Comparison of ENCODE assay signal across 21 mouse cellular contexts in genomic region chr15:63195031-63195430, GRCm38 (mm10).
DNase-seq lines count a peak whose midpoint lies in the region; ATAC-seq and TF ChIP-seq lines count a peak whose summit lies in the region.
"Had no signal": no experiment of that assay in that cellular context is flagged by ENCODE, and none has a peak within 500 bp of the region (broad histone marks: within the 10 kb centered on the region; RNA-seq: fewer than 3 reads in every experiment).

No protein-coding gene starts in this region.

- H3K27me3 ChIP-seq in kidney, embryonic 14.5 days (ENCODE audit: control insufficient read depth, insufficient read depth, low read length), result no peaks in the 10 kb centered on the region
- no peaks in the 10 kb centered on the region for H3K27me3 ChIP-seq in lung, embryonic 15.5 days
- no peaks in the 10 kb centered on the region for H3K27me3 ChIP-seq in lung, embryonic 16.5 days (ENCODE audit: control insufficient read depth, insufficient read depth, low read depth, low read length)
- H3K27me3 ChIP-seq: heart, embryonic 13.5 days; hindbrain, embryonic 15.5 days; intestine, embryonic 15.5 days; limb, embryonic 13.5 days; liver, embryonic 13.5 days had no signal

- 89% methylated on average over 2 of the region's 2 CpGs for WGBS in kidney, embryonic 14.5 days
- WGBS in lung, embryonic 15.5 days, result 57% methylated on average over 2 of the region's 2 CpGs
- WGBS in lung, adult 2 months, result 70% methylated on average over 2 of the region's 2 CpGs
- 39% methylated on average over 2 of the region's 2 CpGs for WGBS in lung, embryonic 16.5 days

- H3K36me3 ChIP-seq in kidney, embryonic 14.5 days (ENCODE audit: control insufficient read depth, insufficient read depth, low read length), result no peaks in the 10 kb centered on the region
- no peaks in the 10 kb centered on the region for H3K36me3 ChIP-seq in lung, embryonic 15.5 days
- H3K36me3 ChIP-seq in lung, embryonic 16.5 days (ENCODE audit: control insufficient read depth, insufficient read depth, low read length), result no peaks in the 10 kb centered on the region
- H3K36me3 ChIP-seq: heart, embryonic 13.5 days; hindbrain, embryonic 15.5 days; intestine, embryonic 15.5 days; limb, embryonic 13.5 days; liver, embryonic 13.5 days had no signal

- DNase-seq in kidney, postnatal 4 days, result no peak
- no peak for DNase-seq in lung, adult 2 months
- DNase-seq in gastrocnemius, postnatal 4 days (ENCODE audit: low spot score in 2 of 2), result no peak
- DNase-seq in yolk sac, embryonic 10.5 days (ENCODE audit: low spot score), result no peak
- DNase-seq: adrenal gland, adult 8-10 months; cerebellum, adult 11-12 months; cerebellum, postnatal 36 days; gastrocnemius, adult 2 months; heart, adult 11 months; liver, embryonic 13.5 days had no signal

- H3K4me2 ChIP-seq in kidney, embryonic 14.5 days (replicated peaks; ENCODE audit: low read depth, low read length), result no peak overlapping the region
- no peak overlapping the region for H3K4me2 ChIP-seq in lung, embryonic 15.5 days
- H3K4me2 ChIP-seq in lung, embryonic 16.5 days (ENCODE audit: low read depth, low read length), result no peak overlapping the region
- H3K4me2 ChIP-seq: heart, embryonic 13.5 days; hindbrain, embryonic 15.5 days; intestine, embryonic 15.5 days; limb, embryonic 13.5 days; liver, embryonic 13.5 days; midbrain, embryonic 11.5 days had no signal

- no peak for TF ChIP-seq POLR2A in lung, adult 2 months (IDR thresholded peaks at IDR 0.05; ENCODE audit: borderline replicate concordance, extremely low read depth, low read depth, low read length)

- peaks cover 7% of the 10 kb centered on the region; the same call in 1 of the 2 replicates for H3K4me1 ChIP-seq in kidney, embryonic 14.5 days (ENCODE audit: control insufficient read depth, insufficient read depth, low read length)
- peaks cover 19% of the 10 kb centered on the region; the same call in 1 of the 2 replicates for H3K4me1 ChIP-seq in lung, embryonic 15.5 days
- H3K4me1 ChIP-seq in lung, adult 2 months (ENCODE audit: control insufficient read depth, insufficient read depth, low read length), result peaks cover 2% of the 10 kb centered on the region; the same call in 1 of the 2 replicates
- peaks cover 20% of the 10 kb centered on the region for H3K4me1 ChIP-seq in lung, embryonic 16.5 days (replicated peaks; ENCODE audit: control insufficient read depth, insufficient read depth, low read length)
- H3K4me1 ChIP-seq: hindbrain, embryonic 15.5 days; intestine, embryonic 15.5 days; liver, embryonic 13.5 days had no signal

- no peak for ATAC-seq in kidney, embryonic 14.5 days (ENCODE audit: low FRiP score, low TSS enrichment)
- peak; percentile 55; the same call in 1 of the 2 replicates for ATAC-seq in lung, embryonic 15.5 days (ENCODE audit: borderline replicate concordance, extremely low read depth, low FRiP score, low TSS enrichment)
- peak; percentile 88 for ATAC-seq in lung, embryonic 16.5 days (ENCODE audit: low read depth)

- 0 out of 2 replicates have a peak overlapping the region, but pooled peaks have one; percentile 30 for H3K27ac ChIP-seq in kidney, embryonic 14.5 days (ENCODE audit: low read depth, low read length)
- H3K27ac ChIP-seq in lung, embryonic 15.5 days, result no peak overlapping the region
- no peak overlapping the region for H3K27ac ChIP-seq in lung, embryonic 16.5 days (ENCODE audit: low read length)
- H3K27ac ChIP-seq: gastrocnemius, adult 2 months; heart, embryonic 13.5 days; hindbrain, embryonic 15.5 days; intestine, embryonic 15.5 days; kidney, postnatal 0 days; layer of hippocampus, adult 2 months; limb, embryonic 13.5 days; liver, embryonic 13.5 days; stomach, postnatal 0 days had no signal

- H3K9ac ChIP-seq in kidney, embryonic 14.5 days (ENCODE audit: low read depth, low read length), result no peak overlapping the region
- no peak overlapping the region for H3K9ac ChIP-seq in lung, embryonic 15.5 days
- no peak overlapping the region for H3K9ac ChIP-seq in lung, embryonic 16.5 days (ENCODE audit: low read length)
- H3K9ac ChIP-seq: heart, embryonic 13.5 days; hindbrain, embryonic 15.5 days; intestine, embryonic 15.5 days; limb, embryonic 13.5 days; liver, embryonic 13.5 days had no signal

- H3K9me3 ChIP-seq in kidney, embryonic 14.5 days (ENCODE audit: control insufficient read depth, low read length), result no peaks in the 10 kb centered on the region
- no peaks in the 10 kb centered on the region for H3K9me3 ChIP-seq in lung, embryonic 15.5 days
- H3K9me3 ChIP-seq in lung, embryonic 16.5 days (ENCODE audit: control insufficient read depth, low read length), result no peaks in the 10 kb centered on the region
- H3K9me3 ChIP-seq: heart, embryonic 13.5 days; hindbrain, embryonic 15.5 days; intestine, embryonic 15.5 days; limb, embryonic 13.5 days; liver, embryonic 13.5 days had no signal

- no peak for TF ChIP-seq CTCF in lung, adult 2 months (IDR thresholded peaks at IDR 0.05; ENCODE audit: insufficient read depth, low read length)

- H3K4me3 ChIP-seq in kidney, embryonic 14.5 days (ENCODE audit: low read length), result no peak overlapping the region
- no peak overlapping the region for H3K4me3 ChIP-seq in lung, embryonic 15.5 days
- H3K4me3 ChIP-seq in lung, adult 2 months (replicated peaks; ENCODE audit: extremely low read depth, low read depth, low read length), result no peak overlapping the region
- no peak overlapping the region for H3K4me3 ChIP-seq in lung, embryonic 16.5 days (ENCODE audit: low read length)
- H3K4me3 ChIP-seq: gastrocnemius, adult 2 months; heart, embryonic 13.5 days; hindbrain, embryonic 15.5 days; intestine, embryonic 15.5 days; layer of hippocampus, adult 2 months; limb, embryonic 13.5 days; liver, embryonic 13.5 days had no signal
